Mouse (Mus musculus) urinary bladder, postnatal 14 days (tissue): ENCODE results near the gene Kalrn.
A peak's percentile ranks its signal among the peaks of the same experiment; 100 is the strongest.

ENCODE experiments used
- DNase-seq: peaks from one replicate; pipeline ENCODE4 v3.0.0; 2021; ENCODE audit warnings: low spot score

Kalrn gene

GRCm38 (mm10) chr16:34260971-34261924, 312.1 kb downstream of the Kalrn start:
- no peak for DNase-seq

GRCm38 (mm10) chr16:34254646-34255022, 318.7 kb downstream of the Kalrn start:
- DNase-seq, result no peak

- no peak for DNase-seq
Measured at GRCm38 (mm10) chr16:34254002-34254645, 319.2 kb downstream of the Kalrn start.

GRCm38 (mm10) chr16:34252670-34253069, 320.7 kb downstream of the Kalrn start:
- no peak for DNase-seq

DNA sequence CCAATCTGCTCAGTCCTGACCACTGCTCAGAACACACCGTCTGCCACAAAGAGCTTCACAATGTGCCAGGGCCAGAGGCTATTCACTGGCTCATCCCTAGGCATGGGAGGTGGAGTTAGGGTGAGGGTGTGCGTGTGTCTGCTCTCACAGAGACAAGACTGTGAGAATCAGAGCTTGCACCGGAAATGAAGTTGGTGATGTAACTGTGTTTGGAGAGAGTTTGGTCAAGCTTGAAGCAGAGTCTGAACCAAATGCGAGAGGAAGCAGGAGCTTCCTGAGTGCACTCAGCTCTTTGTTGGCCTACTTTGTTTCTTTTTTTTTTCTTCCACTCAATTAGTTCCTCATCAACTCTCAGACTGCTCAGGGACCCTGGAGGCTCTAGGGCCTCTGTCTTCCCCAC, 325.1 kb downstream of the Kalrn start:
- no peak for DNase-seq

DNA sequence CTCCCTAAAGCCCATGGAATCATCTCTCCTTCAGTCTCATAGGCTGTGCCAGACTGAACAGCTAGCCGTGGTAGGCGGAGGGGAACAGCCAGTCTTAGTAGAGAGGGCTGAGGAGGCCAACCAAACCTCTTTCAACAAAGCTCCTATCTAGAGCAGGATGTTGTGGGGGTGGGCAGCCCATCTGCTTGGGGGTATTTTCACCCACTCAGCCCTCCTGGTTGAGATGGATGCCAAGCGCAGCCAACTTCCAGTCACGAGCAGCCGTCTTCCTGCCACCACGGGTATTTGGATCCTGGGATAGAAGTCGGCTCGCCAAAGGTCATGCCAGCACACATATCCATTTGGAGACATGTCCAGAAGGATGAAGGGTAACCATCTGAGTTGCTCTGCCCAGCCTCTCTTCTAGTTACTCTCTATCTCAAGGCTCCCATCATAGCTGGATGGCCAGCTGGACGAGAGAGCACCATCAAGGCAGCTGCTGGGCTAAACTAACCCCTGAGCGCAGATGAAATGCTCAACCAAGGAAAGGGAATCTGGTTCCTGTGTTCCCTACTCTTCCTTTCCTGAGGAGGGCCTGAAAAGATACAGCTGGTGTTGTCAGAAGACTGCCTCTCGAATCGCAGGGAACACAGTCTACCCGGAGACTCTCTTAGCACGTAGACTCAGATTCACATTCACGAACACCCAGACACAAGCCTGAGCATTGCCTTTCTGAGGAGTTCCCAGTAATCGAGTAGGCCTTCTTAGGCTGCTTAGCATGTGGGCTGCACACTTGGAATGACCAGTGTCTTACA, 331.2 kb downstream of the Kalrn start:
- no peak for DNase-seq

DNA sequence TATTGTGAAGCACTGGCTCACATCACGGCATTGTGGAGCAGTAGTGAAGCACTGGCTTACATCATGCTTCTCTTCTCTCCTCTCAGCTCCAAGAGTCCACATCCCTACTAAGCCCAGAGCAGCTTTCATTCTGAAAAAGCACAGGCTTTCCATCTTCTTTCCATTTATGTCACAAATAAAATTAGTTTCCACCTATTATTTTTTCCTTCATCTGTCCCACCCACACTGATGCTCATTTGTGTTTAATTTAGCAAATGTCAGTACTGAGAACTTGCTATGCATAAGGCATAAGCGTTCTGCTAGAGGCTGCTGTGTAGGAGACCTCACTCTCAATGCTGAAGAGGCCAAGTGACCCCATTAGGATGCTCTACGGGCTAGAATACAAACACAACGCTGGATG, 333.7 kb downstream of the Kalrn start:
- no peak for DNase-seq

- peak; percentile 16 for DNase-seq
Measured at GRCm38 (mm10) chr16:34236898-34237611, 336.3 kb downstream of the Kalrn start.

GRCm38 (mm10) chr16:34235086-34235485, 338.2 kb downstream of the Kalrn start:
- DNase-seq, result no peak

GRCm38 (mm10) chr16:34231952-34232351, 341.4 kb downstream of the Kalrn start:
- no peak for DNase-seq

GRCm38 (mm10) chr16:34231146-34231545, 342.2 kb downstream of the Kalrn start:
- no peak for DNase-seq

- DNase-seq, result no peak
Measured at GRCm38 (mm10) chr16:34229350-34229749, 344.0 kb downstream of the Kalrn start.

DNA sequence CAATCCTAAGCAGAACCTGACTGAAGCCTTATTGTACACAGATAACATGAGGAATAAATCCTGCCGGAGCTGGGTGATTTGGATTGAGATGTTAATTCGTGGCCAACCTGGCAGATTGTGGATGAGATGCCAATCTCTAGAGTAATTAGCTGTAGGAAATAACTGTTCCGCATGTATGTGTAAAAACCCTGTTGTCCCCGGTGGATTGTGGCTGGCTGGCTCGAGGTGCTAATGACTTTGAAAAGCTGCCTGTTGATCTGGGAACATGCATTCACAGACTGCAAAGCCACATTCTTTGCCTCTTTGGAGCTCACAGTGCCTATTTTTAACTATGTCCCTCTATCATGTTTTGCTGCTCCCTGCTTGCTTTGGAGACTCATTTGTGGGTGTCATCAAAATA, 344.7 kb downstream of the Kalrn start:
- no peak for DNase-seq

DNA sequence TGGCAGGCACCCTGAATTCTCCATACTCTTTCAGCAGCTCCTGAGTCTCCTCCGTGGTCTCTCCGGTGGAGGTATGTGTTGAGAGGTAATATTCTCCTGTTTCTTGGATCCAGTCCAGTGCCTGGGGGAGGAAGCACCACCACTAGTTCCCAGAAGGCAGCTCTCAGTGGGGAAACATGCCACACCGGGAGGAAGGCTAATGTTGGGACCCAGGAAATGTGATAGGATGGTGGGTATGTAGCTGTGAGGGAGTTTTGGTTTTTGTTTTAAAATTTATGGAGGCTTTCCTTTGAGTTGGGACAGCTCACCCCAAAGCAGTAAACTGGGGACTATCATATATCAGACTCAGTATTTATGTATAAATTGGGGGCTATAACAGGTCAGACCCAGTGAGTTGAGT, 361.2 kb downstream of the Kalrn start:
- no peak for DNase-seq

DNA sequence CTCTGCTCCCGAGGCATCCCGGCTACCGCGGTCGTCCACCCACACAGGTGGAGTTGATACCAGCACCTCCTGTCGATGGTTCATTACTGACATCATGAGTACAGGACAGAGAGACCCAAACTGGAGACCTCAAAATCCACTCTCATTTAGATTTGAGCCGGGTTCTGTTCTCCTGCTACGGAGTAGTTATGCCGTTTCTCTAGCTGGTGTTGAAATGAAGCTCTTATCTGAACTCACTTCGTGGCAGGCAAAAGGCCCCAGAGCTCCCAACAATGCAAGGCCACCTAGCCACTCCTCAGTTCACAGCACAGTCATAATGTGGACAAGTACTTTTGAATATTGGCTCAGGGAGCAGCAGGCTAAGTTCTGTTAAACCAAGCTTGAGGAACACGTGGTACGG, 362.1 kb downstream of the Kalrn start:
- no peak for DNase-seq

DNA sequence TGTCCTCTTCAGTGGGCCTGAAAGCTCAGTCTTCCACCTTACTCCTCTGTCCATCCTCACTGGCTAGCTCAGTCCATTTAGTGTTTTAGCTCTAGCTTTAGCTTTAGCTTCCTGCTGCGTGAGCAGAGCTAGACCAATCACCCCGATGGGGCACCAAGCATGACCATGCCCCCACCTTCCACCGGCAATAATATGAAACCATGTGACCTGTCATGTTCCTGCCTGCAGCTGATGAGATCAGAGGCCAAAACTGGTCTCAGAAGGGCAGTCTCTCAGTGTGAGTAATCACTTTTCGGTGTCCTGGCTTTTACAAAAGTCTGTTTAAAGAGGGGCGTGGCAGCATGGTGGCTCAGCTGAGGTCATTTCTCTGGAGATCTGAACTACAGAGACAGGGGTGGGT, 364.6 kb downstream of the Kalrn start:
- peak; percentile 19 for DNase-seq

GRCm38 (mm10) chr16:34207972-34208371, 365.4 kb downstream of the Kalrn start:
- DNase-seq, result no peak

- DNase-seq, result no peak
Measured at GRCm38 (mm10) chr16:34204527-34205139, 368.7 kb downstream of the Kalrn start.

DNA sequence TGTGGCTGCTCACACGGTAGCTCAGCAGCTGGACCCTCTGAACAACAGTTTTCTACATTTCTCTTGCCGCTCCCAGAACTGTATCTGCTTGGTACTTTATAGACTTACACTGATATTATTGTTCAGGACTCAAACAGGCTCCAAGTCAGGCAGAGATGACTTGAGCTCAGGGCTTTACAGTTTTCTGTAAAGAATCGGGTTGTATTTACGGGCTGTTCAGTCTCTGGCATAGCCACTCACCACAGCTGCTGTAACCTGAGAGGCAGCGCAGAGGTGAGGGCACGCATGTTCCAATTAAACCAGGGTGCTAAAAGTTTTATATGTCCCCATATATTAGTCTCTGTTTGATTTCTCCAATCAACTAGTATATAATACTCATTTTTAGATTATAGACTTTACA, 373.8 kb downstream of the Kalrn start:
- no peak for DNase-seq

DNA sequence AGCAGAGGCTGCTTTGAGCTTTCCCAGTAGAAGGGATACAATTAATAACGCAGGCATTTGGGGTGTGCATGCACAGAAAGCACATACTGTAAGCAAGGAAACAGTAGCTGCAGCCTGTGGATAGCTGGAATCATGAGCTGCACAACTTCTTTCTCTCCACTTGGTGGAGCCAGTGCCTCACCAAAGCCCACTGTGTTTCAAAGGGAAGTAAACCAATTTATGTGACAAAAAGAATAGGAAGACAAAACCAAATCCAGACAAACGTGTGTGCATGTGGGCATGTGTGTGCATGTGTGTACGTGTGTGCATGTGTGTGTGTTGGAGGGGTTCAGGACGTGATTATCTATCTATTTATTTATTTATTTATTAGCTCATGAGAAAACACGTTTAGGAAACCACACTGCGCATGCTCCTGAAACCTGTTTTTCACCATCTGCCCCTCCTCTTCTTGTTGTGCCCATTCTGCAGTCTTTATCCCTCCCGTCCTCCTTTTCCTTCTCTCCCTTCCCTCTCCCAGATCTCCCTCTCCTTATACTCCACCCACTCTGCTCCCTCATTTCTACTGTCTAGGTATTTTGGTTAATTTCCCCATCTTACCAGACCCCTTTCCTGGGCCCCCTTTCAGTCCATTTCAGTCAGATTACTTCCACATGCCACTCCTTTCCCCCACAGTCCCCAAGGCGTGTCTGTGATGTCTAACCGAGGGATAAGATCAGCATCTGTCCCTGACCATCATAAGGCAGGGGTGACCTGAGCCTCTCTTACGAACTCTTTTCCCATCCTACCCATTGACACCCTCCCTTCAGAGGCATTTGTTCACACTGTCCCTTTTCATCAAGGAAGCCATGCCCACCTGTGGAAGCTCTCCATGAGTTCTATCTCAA, 380.1 kb downstream of the Kalrn start:
- peak; percentile 21 for DNase-seq
